Mouse (Mus musculus) erythroblast, adult 5-6 weeks (primary cell): Measurements from ENCODE around the gene Ctf2. TPM values are rescaled to one million over a fixed set of nuclear protein-coding genes. Genes with fewer than 3 reads are reported as not detected.
"Not testable (repeated sequence)": the region's sequence is repeated elsewhere in the genome, so short reads cannot be mapped to it uniquely, and the experiment has no call there.

ENCODE experiments used
- ATAC-seq: replicated peaks from 2 replicates; pipeline ENCODE4 v1.8.0; 2016; ENCODE audit warnings: moderate number of reproducible peaks, mild to moderate bottlenecking, moderate TSS enrichment, inconsistent platforms; ENCODE audit not compliant: poor library complexity, low FRiP score, severe bottlenecking
- total RNA-seq, 2 experiments: library from RNA; stranded (forward) in 1 of 2; stranded (reverse) in 1 of 2; fragments of 150-400 nt in 1 of 2; fragments of 200-764, 138-1000 nt in 1 of 2; gene quantifications; 2 replicates each; pipeline versions ENCODE4 v1.2.3 to v1.2.4; 2015 to 2017; ENCODE audit warnings: low replicate concordance in 2 of 2

Gene Ctf2
- total RNA-seq, 2 experiments from 2014 or later, result not detected

DNA sequence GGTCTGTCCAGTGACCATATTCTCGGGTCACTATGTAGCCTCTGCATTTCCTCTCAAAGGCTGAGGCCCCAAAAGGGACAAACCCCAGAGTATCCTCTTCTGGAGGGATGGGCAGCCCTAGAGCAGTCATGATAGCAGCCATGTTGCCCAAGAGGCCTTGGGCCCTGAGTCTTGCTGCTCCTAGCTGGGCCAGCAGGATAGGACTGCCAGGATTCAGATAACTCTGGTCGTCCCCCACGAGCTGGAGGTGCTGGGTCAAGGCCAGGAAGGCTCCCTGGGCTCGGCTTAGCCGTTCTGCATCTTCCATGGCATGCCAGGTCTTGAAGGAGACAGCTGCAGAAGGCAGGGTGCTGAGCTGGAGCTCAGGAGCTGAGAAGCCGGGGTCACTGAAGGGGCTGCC is 12.7 kb downstream of the Ctf2 start:
- no peak for ATAC-seq

DNA sequence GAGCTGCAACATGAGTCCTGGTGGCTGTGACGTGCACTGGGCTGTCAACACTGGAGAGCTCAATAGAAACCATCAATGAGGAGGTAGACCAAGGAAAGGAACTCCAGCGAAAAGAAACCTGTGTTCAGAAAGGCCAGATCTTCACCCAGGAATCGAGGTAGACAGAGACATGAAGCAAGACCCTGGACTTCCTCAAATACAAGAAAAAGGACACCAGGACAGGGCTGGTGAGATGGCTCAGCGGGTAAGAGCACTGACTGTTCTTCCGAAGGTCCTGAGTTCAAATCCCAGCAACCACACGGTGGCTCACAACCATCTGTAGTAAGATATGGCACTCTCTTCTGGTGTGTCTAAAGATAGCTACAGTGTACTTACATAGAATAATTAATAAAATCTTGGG is 13.6 kb downstream of the Ctf2 start:
- ATAC-seq, result no peak

DNA sequence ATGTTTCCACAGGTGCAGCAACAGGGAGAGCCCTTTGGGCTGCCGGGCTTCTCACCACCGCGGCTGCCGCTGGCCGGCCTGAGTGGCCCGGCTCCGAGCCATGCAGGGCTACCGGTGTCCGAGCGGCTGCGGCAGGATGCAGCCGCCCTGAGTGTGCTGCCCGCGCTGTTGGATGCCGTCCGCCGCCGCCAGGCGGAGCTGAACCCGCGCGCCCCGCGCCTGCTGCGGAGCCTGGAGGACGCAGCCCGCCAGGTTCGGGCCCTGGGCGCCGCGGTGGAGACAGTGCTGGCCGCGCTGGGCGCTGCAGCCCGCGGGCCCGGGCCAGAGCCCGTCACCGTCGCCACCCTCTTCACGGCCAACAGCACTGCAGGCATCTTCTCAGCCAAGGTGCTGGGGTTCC is 15.0 kb downstream of the Ctf2 start:
- ATAC-seq, result peak; percentile 52

DNA sequence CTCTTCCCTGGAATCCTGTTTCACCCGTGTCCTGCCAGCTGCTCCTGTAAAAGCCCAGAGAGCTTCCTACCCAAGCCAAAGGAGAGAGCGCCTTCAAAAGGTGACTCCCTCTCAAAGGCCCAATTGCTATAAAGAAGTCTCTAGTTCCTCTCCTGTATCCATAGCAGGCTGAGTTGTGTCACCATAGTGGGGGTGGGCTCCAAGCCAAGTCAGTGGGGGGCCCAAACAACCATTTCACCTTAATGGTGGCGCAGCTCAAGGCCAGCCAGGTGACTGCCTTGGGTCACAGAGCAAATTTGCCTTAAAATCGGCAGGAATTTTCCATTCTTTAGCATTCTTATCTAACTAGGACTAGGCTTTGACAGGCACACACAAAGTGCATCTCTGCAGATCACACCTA is 17.1 kb downstream of the Ctf2 start:
- ATAC-seq, result no peak

DNA sequence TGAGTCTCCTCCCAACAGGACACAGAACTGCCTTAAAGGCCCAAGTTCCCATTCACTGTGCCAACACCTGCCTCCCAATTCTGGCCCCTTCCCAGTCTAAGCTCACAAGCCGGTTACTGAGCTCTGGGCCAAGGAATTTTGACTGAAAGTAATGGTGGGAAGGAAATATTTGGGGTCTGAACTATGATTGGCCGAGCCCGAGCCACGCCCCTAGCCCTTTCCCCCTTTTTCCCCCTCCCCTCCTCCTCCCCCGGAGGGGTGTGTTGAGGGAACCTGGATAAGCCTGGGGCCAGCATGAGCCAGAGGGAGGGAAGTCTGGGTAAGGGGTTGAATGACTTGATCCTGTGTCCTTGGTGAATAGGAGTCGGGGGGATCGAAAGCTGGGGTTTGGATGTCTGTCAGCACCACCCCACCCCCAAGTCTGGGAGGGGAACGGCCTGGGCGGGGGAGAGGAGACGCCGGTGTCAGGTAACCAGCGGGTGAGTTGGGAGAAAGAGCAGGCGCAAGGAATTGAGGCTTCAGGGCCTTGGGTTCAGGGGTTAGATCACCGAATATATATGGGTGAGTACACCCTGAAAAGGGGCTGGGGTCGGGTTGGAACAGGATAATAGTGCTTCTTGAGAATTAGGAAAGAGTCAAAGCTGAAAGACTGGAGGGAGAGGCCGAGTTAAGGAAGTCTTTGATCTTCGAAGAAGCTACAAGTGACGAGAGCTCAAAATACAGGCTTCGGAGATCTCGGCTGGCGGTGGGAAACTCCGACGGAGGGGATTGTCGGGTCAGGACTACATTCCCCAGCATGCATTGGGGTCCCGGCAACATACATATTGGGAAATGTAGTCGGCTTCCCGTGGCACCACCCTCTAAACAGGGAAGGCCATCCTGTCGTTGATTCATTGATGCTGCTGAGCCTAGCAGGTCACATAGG is 19.2 kb downstream of the Ctf2 start, which contains the start of gene Ctf1:
TSS of gene Ctf1 (plus strand) at position 276 of the 925 bp plus-strand sequence.
- ATAC-seq, result no peak

DNA sequence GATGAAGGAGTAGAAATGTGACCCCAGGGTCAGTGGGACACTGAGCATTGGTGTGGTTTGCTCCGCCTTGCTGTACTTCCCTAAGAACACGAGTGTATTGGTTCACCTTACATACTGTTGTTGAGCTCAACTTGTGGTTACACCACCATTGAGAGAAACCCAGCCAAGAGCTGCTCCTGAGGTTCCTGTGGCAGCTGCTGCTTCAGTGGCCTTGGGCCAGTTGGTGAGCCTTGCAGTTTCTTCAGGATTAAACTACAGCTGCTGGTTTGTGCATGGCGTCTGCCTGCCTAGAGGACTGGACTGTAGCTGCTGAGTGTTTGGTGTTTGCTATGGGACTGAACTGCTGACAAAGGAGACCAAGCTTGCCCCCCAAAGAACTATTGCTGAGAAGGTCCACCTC is 20.5 kb downstream of the Ctf2 start:
- no peak for ATAC-seq

DNA sequence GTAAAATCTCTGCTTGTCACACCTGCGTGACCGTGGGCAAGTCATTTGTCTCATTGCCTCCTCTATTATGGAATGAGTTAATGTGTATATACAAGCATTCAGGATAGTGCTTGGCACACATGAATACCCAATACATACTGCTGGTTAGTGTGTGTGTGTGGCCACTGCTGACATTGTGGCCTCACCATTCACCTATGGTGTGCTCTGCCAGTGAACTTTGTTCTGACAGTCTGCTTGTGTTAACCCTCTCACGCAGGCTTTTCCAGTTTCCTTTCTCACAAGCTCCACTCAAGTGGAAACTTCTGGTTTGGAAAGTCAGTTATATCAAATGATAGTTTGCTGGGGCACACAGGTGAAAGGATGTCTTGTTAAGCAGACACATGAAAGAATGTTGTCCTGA is 20.9 kb downstream of the Ctf2 start:
- no peak for ATAC-seq

DNA sequence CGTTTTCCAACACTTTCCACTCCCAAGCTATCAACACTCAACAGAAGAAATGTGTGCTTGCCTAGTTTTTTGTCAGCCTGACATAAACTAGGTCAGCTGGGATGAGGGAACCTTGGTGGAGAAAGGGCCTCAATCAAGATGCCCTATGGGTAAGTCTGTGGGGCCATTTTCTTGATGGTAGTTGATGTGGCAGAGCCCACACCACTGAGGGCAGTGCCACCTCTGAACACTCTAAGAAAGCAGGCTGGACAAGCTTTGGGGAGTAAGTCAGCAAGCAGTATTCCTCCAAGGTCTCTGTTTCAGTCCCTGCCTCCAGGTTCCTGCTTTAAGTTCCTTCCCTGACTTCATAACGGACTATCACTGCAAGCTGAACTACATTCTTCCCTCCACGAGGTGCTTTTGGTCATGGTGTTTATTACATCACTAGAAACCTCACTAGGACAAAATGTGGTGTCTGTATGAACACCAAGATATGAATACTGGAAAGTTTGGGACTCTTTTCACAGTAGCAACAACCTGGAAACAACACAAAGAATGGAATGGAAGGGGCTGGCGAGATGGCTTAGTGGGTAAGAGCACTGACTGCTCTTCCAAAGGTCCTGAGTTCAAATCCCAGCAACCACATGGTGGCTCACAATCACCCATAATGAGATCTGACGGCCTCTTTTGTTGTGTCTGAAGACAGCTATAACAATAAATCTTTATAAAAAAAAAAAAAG is 22.5 kb downstream of the Ctf2 start:
- no peak for ATAC-seq

DNA sequence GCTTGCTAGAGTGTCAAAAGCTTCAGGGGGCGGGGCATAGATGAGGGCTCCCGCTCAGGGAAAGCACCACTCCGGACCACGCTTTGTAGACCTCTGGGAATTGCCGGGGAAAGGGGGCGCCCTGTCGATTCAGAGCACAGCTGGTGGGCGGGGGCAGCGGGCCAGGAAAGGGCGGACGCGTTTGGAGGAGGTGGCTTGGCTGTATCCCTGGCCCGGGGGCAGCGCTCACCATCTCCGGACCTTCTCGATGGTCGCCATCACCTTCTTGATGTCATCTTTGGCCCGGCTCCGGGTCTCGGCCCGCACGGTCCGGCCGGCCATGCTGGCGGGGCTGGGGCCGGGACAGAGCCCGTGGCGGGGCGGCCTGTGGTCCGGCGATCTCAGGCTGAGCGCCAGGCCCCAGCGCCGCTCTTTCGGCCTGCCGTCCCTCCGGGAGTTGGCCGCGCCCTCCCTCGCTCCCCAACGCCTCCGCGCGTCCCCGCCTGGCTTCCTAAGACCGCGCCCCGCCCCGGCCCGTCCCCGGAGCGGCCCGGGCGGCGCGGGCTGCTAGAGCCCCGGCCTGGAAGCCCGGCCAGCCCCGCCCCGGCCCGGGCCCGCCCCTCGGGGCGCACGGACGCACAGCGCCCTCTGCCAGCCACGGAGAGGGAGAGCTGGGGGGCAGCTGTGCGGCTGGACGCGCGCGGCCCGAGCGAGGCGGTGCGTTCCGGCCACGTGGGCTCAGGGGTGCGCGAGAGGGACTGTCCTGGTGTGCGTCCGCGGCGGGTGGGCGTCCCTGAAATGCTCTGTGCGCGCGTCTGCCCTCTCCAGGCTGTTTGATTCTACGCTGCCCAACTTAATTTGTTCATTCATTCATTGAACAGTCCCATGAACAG is 23.5 kb downstream of the Ctf2 start, which contains the start of gene Bcl7c:
TSS of gene Bcl7c (minus strand) at position 727 of the 872 bp plus-strand sequence.
- ATAC-seq, result peak; percentile 78

DNA sequence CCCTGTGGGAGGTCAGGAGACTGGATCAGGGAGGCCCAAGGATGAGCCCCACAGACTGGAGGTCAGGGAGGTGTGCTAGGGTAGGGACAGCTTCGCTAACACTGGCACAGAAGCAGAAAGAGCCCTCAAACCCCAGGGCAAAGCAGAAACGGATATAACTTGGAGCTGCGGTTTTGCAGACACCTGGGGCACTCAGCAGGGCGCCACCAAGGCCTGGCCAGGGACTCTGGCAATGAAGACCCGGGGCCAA is 24.1 kb downstream of the Ctf2 start:
- ATAC-seq, result no peak; the same call in none of the 2 replicates

DNA sequence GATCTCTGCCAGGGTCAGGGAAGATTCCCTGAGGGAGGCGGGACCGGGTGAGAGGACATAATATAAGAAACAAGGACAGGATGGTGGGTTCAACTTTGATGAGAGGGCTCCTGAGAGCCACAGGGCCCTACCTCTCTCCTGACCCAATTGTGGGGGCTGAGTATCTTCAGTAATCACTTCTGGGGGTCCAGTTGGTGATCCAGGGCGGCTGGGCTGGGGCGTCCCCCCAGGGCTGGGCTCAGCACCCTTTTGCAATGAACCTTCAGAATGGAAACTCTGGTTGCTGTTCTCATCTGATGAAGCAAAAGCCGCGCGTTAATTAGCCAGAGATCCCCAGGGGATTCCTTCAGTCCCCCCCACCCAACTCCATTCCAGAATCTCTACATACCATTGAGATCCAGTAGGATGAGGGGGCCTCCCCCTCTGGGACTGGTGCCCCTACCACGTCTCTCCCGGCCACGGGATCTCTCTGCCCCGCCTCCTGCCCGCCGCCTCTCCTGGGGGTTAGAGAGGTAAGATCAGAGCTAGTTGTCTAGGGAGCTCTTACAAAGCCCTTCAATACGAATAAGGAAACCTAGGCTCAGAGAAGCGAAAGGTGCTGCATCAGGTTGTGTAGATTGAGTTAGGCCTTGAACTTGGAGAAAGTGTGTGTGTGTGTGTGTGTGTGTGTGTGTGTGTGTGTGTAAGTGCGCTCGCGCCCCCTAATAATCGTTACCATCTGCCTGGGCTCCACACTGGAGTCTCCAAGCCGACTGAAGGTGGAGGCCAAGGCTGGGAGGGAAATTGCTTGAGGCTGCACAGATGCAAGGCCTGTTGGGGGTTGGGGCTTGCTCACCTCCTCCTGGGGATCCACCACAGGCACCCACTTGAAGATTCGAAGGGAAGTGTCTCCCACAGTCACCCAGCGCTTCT is 24.7 kb downstream of the Ctf2 start:
- no peak for ATAC-seq

DNA sequence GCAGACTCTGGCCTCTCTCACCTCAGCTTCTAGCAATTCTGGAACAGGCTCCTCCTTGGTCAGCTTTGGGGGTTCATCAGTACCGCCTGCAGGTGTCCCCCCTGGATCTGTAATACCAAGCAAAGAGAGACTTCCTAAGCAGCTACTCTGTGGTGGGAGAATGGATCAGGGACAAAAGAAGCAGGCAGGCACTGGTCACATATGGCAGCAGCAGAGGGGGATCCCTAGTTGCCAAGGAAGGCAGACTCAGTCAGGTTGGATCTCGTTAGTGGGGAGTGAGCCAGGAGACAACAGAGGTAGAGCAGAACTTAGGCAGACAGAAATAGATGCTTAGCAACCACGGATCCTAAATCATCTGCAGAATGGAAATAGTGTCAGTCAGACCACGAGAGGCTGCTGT is 26.3 kb downstream of the Ctf2 start:
- ATAC-seq, result no peak

DNA sequence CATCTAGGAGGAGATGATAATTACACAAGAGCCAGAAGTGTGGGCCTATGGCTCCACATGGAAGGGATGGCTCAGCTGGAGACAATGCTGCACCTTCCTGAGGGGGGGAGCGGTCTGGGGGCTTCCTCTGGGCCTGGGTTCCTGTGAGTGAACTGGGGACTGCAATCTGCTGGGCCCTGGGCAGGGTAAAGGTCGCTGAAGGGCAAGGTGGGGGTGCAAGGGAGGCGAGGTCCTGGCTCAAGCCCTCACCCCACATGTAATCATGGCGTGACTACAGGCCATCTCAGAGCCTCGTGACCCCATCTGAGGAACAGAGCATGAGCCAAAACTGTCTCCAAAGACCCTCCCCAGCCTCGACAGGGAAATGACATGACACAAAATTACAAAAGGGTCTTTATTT is 27.4 kb downstream of the Ctf2 start:
- no peak for ATAC-seq

DNA sequence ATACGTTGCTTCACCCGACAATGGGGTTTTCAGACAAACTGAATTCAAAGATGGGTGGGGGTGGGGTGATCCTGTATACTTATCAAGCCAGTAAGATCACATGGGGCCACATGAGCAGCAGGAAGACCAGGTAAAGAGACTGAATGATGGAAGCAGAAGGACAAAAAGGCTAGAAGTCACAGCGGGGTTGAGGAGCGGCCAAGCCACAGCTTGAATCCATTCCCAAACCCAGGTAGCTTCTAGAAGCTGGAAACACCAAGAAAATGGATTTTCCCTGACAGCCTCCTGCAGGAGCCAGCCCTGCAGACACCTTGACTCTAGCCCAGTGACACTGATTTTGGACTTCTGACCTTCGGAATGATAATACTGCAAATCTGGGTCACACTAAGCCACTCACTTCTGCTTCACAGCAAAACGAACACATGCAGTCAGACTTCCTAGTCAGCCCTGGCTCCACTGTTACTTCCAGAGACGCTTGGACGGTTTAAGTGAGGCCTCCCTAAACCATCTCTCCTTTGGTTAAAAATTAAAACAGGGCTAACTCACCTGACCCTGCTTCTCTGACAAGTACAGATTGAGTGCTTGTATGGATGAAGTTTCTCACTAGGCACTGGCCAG is 28.3 kb downstream of the Ctf2 start:
- ATAC-seq, result no peak

DNA sequence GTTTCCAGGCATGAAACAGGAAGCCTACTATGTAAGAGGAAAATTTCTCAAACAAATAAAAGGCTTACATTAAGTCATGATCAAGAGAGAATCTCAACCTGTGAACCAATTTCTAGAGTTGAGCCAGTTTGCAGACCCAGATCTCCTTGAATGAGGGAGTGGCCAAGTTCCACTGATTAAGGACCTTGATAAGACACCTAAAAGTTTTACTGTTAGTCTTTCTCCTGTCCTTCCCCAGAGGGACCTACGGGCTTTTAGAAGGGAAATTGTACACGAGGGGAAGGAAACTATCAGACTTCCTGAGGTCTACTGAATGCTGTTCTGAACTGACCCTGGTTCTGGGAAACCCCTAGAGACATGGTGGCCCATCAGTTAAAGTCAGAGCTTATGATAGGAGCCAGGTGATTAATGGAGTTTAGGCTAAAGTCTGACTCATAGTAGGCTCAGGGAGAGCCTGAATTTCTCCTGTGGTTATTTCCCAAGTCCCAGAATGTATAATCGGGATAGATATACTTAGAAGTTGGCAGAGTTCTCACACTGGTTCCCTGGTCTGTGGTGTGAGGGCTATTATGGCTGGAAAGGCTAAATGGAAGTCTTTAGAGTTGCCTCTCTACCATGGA is 31.1 kb downstream of the Ctf2 start:
- no peak for ATAC-seq

DNA sequence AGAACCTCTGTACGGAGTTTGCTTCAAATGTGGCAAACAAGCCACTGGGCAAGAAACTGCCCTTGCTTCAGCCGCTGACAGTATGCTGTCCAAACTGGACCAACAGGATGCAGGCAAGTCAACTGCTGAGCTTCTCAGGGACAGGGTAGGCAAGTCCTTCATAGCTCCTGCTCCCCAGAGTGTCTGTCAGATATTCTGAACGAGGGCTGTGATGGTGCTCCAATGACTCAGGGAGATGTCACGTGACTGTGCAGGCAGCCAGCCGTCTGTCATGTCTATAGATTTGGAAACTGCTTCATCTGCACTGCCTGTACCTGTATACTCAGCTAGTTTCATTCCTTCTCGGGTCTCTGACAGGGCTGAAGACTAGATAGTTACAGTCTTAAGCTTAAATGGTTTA is 33.0 kb downstream of the Ctf2 start:
- ATAC-seq, result peak; percentile 42; the same call in 1 of the 2 replicates

DNA sequence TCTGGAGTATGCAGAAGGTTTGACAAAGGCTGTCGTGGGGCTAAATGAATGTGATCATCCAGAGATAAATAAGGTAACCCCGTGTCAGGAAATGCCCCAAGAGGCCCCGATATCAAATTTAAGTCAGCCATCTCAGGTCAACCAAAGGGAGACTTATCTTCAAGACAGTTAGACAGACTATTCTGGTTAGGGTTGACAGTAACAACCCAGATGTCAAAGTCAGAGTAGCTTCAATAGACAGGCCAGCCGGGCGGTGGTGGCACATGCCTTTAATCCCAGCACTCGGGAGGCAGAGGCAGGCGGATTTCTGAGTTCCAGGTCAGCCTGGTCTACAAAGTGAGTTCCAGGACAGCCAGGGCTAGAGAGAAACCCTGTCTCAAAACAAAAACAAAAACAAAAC is 38.2 kb downstream of the Ctf2 start:
- not testable (repeated sequence) for ATAC-seq

DNA sequence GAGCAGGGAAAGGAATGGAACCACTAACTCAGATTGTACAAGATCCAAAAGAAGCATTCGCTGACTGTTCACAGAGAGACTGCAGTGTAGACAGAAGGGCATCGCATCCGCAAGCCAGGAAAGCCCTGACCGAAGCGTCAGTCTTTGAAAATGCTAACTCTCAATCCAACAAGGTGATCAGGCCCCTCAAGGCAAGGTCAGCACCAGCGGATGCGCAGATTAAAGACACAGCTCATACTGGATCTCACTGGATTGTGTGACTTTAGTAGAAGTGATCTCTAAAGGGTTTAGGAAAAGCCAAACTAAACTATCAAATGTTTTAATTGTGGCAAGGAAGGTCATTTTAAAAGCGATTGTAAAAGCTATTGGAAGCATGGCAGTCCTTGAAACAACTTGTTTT is 38.7 kb downstream of the Ctf2 start:
- ATAC-seq, result no peak
